Mouse (Mus musculus): ENCODE measurements around the gene Stxbp5l.

GRCm38 (mm10) chr16:37389201-37389905, 4.6 kb upstream of the Stxbp5l start:
- TF ChIP-seq CTCF (IDR thresholded peaks at IDR 0.05; ENCODE audit: low read depth, low read length), result no peak
- TF ChIP-seq POLR2A (IDR thresholded peaks at IDR 0.05; ENCODE audit: borderline replicate concordance, low read depth, low read length), result no peak
